Mouse (Mus musculus) T-cell, adult 2 months (primary cell): ENCODE data around the gene Grwd1.
"Not testable (repeated sequence)": the region's sequence is repeated elsewhere in the genome, so short reads cannot be mapped to it uniquely, and the experiment has no call there.

Experiments
- DNase-seq: peaks from one replicate; pipeline ENCODE4 v3.0.0; 2022; ENCODE audit warnings: low spot score

Gene Grwd1

DNA sequence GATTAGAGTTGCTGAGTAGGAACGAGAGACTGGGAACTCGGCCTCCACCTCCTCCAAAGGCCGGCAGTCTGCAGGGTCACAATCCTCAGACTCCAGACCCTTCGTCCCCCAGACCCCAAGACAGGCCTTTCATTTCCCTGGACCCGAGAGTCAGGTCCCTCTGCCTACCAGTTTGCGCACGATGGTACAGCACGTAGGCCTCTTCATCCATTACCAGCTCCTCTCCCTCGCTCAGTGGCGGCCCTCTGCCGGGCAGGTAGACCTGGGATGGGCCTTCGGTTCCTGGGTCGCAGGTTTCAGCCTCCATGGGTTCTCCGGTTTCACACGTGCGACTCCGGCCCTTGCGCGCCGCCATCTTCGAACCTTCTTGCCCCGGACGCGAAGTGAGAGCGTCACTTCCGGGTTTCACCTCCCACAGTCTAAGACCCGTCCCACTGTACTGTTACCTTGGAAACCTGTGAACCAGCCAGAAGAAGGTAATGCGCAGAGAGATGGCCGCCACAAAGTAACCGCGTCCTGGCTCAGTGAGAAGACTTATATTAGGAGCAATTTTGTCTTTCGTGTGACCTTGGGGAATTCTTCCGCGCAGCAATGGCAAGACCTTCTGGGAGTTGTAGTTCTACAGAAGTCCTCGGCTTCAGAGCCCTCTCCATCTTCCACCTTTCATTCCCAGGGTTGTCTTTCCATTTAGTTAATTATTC is at the start of gene Grwd1:
Grwd1 (minus strand) TSS at position 518 of the 701 bp plus-strand sequence.
- DNase-seq = peak; percentile 92

GRCm38 (mm10) chr7:45880531-45880930 is 49.8 kb upstream of the Grwd1 start:
- no peak for DNase-seq

DNA sequence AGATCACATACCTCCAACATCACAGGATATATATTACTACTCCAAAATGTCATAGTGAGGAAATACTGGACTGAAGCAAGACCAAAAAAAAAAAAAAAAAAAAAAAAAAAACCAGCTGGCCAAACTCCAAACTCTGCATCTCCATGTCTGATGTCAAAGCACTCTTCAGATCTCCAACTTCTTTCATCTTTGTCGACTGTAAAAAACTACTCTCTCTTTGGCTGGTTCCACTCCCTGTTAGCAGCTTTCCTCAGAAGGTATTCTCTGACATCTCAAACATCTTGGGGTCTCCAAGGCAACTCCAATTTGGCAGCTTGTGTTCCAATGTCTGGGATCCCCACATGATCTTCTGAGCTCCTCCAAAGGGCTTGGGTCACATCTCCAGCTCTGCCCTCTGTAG is 47.5 kb upstream of the Grwd1 start, which contains the start of gene Grin2d:
Grin2d (minus strand) TSS at position 101 of the 400 bp plus-strand sequence.
- DNase-seq = not testable (repeated sequence)

DNA sequence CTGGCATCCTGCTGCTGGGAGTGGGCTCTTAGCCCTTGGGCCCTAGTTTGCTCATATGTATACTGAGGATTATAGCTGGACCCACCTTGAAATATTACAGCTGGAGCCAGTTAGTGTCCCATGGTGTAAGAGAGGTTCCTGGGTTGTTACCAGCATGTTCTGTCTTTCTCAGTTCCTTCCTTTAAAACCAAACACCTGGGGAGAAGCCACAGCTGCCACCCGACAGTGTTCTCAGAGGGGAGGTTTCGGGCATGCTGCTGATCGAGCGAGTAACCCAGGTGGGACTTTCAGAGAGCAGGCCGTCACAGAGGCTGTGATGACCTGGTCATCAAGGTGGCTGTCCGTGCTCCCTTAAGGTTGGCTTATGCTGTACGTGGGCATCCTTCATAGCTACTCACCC is 46.2 kb upstream of the Grwd1 start:
- DNase-seq = no peak

DNA sequence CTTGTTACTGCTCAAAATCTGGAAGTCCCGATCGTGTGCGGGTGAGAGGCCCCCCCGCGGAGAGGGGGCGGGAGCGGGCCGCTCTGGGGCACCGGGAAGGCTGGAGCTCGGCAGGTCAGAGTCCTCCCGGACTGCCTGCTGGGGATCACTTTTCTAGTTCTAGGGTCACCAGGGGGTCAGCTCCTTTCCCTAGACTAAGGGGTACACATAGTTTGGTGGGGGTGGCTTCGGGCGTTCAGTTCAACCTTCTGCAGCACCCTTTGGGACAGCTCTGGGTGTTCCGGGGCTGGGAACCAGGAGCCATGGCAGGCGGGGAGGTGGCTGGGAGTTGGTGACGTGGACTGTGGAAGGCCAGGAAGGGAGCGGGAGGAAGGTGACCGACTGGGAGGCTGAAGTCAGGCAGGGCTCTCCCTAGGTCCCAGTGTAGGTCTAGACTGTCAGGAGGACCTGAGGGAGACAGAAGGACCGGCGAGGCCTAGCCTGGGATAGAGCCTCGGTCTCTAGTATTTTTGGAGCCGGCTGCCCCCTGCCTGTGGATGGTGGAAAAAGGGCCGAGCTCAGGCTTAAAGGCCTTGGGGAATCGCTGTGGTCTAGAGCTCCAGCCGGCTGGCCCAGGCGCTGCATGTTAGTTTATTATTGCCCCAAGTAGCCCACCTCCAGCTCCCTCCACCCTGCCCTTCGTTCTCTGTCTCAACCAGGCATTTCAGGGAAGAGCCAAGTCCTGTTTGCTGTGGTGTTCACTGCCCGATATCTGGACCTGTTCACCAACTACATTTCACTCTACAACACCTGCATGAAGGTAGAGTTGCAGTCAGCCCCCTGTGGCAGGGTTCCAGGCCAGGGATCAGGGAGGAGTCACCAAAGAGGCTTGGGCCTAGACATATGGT is 42.6 kb upstream of the Grwd1 start:
- DNase-seq = peak; percentile 36

GRCm38 (mm10) chr7:45872624-45873023 is 41.9 kb upstream of the Grwd1 start, which contains the start of gene Kdelr1:
Kdelr1 (plus strand) TSS chr7:45872772.
- peak; percentile 85 for DNase-seq

DNA sequence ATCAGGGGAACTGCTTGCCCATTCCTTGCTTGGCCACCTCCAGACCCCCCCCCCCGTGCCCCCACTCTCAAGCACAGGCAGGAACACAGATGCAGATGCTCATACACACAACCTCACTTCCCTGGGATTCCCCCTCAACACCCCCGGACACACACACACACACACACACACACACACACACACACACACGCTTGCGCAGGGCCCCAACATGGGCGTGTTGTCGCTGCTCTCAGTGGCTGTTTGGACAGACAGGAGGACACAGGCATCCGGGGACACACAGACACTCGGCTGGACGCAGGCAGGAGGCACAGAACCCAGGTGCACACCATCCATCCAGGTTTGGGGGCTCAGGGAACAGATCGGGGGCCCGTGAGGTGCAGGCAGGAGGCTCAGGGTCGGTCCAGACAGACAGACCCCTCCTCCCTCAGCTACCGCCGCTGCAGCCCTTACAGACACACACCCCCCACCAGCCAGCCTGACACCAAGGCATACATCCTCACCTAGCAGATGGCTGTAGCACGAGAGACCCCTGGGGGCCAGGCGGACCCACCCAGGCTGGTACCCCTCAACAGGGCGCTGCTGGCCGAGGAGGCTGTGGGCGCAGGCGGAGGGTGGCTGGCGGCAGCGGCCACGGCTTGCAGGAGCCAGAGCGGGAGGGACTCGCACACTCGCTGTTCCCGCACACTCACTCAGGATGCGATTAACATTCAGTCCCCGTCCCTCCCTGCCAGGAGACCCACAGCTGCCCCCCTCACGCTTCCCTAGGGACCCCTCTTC is 39.7 kb upstream of the Grwd1 start:
- peak; percentile 45 for DNase-seq

DNA sequence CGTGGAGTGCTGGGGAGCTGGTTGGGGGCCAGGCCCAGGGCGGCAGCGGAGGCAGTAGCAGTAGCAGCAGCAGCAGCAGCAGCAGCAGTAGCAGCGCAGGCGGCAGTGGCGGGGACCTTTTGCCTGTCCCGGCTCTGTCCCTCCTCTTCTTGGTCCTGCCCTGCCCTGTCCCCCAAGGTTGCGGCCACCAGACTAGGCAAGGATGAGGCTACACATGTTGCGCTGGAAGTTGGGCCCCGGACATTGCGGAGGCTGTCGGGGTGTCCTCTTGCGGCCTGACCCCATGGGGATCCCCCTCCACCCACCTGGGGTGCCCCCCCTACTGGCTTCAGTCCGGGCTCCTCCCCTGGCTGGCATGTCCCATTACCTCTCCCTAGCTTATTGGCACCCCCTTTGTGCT is 39.0 kb upstream of the Grwd1 start:
- peak; percentile 11 for DNase-seq

GRCm38 (mm10) chr7:45869107-45869670 is 38.4 kb upstream of the Grwd1 start:
- DNase-seq = no peak

GRCm38 (mm10) chr7:45867871-45868270 is 37.1 kb upstream of the Grwd1 start:
- DNase-seq = no peak

- peak; percentile 92 for DNase-seq
Observed at GRCm38 (mm10) chr7:45865925-45866910, 35.5 kb upstream of the Grwd1 start.

- DNase-seq = no peak
Observed at GRCm38 (mm10) chr7:45864435-45864834, 33.7 kb upstream of the Grwd1 start.

DNA sequence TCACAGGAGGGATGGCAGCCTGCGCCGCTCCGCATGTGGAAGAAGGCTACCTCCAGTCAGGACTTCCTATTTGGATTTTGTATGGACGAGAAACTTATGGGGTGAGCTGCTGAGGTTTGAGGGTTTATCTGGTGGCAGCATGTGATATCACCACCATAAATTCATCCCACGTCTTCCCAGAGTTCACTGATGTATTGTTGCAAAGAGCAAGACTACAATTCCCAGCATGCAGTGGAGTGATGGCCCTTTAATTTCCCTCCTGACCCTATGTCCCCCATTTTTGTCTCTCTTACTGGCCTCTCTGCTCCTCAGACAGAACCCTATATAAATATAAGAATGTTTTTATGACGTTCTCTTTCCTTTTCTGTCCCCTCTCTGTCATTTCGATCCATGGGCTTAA is 32.1 kb upstream of the Grwd1 start:
- DNase-seq = no peak

- no peak for DNase-seq
Observed at GRCm38 (mm10) chr7:45859008-45859407, 28.3 kb upstream of the Grwd1 start.

DNA sequence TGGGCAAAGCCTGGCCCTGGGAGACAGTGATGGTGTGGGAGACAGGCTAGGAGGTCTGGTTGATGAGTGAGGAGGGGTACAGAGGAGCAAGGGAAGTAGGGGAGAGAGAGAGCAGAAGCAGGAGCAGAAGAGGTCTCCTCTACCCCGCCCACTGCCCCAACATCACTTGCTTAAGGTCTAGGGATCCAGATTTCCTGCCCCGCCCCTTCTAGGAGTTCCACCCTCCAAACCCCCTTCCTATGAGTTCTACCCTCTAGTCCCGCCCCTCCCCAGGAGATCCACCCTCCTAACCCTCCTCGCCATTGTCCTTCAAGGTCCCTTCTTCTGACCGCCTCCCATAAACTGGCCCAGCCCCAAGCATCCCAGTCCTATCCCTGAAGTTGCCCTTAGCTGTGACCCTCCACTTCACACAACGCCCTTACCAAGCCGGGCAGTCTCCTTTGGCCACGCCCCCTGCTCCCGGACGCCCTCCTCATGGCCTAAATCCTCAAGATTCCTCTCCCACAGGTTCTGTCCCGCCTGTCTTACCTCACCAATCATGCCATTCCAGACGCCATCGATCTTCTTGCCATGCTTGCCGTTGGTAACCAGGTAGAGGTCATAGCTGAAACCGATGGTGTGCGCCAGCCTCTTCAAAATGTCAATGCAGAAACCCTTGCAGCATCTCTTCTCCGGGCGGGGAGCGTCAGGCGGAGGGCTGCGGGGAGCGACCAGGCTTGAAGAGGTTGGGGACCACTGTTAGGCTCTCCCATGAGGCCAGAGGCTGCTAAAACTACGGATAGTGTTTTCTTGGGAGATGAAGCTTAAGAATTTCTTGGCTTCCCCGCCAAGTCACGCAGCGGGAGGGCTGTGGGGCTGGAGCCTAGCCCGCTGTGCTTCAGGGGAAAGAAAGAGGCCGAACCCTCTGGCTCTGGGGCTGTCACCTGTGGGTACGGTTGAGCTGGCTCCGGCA is 26.5 kb upstream of the Grwd1 start:
- no peak for DNase-seq

DNA sequence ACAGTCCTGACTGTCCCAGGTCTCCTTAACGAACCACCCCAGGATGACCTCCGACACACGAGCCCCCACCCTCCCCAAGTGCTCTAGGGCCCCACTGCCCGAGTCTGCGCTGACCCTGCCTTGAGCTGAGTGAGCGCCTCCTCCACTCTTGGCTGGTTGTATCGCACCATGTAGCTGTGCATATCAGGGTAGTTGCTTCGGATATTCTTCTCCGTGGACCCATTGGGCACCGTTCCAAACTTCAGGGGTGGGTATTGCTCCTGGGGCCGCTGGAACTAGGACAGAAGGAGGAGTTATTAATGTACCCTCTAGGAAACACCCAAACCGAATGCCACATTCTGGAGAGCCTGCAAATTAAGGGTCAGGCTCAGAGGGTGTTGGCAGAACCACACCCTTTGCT is 22.3 kb upstream of the Grwd1 start:
- DNase-seq = no peak

- no peak for DNase-seq
Observed at GRCm38 (mm10) chr7:45850661-45851060, 19.9 kb upstream of the Grwd1 start.

GRCm38 (mm10) chr7:45848447-45849027 is 17.8 kb upstream of the Grwd1 start:
- no peak for DNase-seq
